Mouse (Mus musculus): ENCODE measurements around the gene Adipor2. TPM values are rescaled to one million over a fixed set of nuclear protein-coding genes. Genes with fewer than 3 reads are reported as not detected.

Adipor2 gene
- polyA plus RNA-seq, 1 experiment from 2014 or later: 22.6 TPM

DNA sequence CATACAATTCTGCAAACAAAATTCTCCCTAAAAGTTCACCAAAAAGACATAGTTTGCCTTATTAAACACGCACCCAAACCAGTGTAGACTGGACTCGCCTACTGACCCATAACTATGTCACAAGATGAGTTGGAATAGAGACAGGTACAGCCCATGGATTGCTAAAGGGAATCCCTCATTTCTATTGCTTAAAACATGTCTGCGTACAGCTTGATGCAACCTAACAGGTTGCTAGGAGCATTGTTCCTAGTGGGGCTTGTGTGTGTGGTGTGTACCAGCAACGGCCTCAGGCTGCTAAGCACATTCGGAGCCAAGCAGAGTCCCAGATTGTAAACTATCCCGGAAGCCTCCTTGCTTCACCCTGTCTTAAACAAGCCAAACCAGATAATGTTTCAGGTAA is 861 bp downstream of the Adipor2 start:
- H3K4me3 ChIP-seq (ENCODE audit: low read depth, low read length): no peak overlapping the region
- WGBS (ENCODE audit: insufficient replicate concordance): 71% methylated on average over 6 of the region's 6 CpGs

DNA sequence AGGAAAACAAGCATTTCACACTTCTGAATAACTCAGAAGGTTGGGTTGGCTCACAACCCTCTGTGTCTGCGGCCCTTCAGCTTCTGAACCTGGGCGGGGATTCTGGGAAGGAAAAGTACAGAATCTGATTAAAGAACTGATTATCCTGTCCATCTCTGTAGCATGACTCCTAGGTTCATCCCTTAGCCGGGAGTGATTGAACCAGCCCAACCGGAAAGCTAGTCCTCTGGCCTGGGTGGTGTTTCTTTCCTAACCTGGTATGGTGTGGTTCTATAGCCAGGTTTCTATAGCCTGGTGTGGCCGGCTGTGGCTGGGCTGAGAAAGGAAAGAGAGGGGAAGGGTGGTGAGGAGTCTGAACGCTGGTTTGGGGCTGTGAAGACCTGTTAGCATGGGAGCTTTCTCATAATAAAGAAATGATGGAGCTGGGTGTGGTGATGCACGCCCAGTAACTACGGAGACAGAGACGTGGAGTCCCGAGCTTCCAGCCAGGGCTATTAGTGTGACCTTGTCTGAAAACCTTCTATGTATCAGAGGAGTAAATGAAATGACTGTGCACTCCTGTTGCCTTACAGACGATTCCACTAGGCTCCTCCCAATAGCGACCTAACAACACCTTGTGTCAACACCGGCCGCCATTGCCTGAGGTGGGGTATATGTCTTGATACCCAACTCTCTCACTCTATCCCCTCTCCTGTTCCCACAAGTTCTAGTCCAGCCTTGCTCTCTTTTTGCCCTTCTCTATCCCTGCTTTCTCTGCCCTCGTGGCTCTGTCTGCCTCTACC is 3.1 kb downstream of the Adipor2 start:
- Histone ChIP-seq H3K27me3 (ENCODE audit: control insufficient read depth, insufficient read depth, low read length) (no peaks in the 10 kb centered on the region), H3K4me1 (ENCODE audit: control insufficient read depth, insufficient read depth, low read length) (peaks cover 9% of the 10 kb centered on the region; the same call in 1 of the 2 replicates), H3K9ac (ENCODE audit: low read depth, low read length) (no peak overlapping the region), H3K4me3 (ENCODE audit: low read depth, low read length) (no peak overlapping the region), H3K4me2 (no peak overlapping the region), H3K36me3 (ENCODE audit: control insufficient read depth, insufficient read depth, low read length) (no peaks in the 10 kb centered on the region), H3K9me3 (replicated peaks; ENCODE audit: control insufficient read depth, low read length) (no peaks in the 10 kb centered on the region), H3K27ac (ENCODE audit: low read depth, low read length) (no peak overlapping the region)
- 80% methylated on average over 15 of the region's 15 CpGs for WGBS (ENCODE audit: insufficient replicate concordance)
- ATAC-seq (replicated peaks; ENCODE audit: insufficient number of reproducible peaks, low FRiP score, low TSS enrichment): no peak

More for the DNA sequence above, 861 bp downstream of the Adipor2 start:
- Histone ChIP-seq H3K9me3 (replicated peaks; ENCODE audit: control insufficient read depth, low read length) (no peaks in the 10 kb centered on the region), H3K9ac (ENCODE audit: low read depth, low read length) (no peak overlapping the region), H3K27ac (ENCODE audit: low read depth, low read length) (no peak overlapping the region), H3K4me1 (ENCODE audit: control insufficient read depth, insufficient read depth, low read length) (peaks cover 12% of the 10 kb centered on the region; the same call in 1 of the 2 replicates), H3K36me3 (ENCODE audit: control insufficient read depth, insufficient read depth, low read length) (no peaks in the 10 kb centered on the region), H3K4me2 (peak overlapping the region; percentile 63; the same call in 1 of the 2 replicates), H3K27me3 (ENCODE audit: control insufficient read depth, insufficient read depth, low read length) (no peaks in the 10 kb centered on the region)
- ATAC-seq (replicated peaks; ENCODE audit: insufficient number of reproducible peaks, low FRiP score, low TSS enrichment): no peak

DNA sequence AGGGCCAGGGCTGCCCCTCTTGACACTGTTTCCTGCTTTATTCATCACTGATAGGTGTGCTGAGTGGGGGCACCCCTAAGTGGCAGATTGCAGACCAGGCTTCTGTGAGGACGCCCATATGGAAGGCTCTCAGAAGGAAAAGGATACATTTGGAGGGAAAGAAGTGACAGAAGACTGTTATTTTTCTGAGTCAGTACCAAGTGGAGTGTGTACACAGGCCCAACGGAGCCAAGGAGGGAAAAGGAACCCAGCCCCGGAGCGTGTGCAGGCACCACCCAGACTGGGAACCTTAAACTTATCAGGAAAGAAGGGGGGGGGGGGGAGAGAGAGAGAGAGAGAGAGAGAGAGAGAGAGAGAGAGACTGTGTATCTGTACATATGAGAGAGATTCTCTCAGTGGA is 4.9 kb downstream of the Adipor2 start:
- H3K9ac ChIP-seq (ENCODE audit: low read depth, low read length): no peak overlapping the region
- H3K36me3 ChIP-seq (ENCODE audit: control insufficient read depth, insufficient read depth, low read length): no peaks in the 10 kb centered on the region
- ATAC-seq (replicated peaks; ENCODE audit: insufficient number of reproducible peaks, low FRiP score, low TSS enrichment): no peak
- H3K4me3 ChIP-seq (ENCODE audit: low read depth, low read length): no peak overlapping the region
- WGBS (ENCODE audit: insufficient replicate concordance): 68% methylated on average over 4 of the region's 4 CpGs
- no peak overlapping the region for H3K4me2 ChIP-seq
- H3K9me3 ChIP-seq (replicated peaks; ENCODE audit: control insufficient read depth, low read length): no peaks in the 10 kb centered on the region
- no peaks in the 10 kb centered on the region for H3K27me3 ChIP-seq (ENCODE audit: control insufficient read depth, insufficient read depth, low read length)
- 0 out of 2 replicates have a peak, but pooled peaks cover 3% of the 10 kb centered on the region for H3K4me1 ChIP-seq (ENCODE audit: control insufficient read depth, insufficient read depth, low read length)
- no peak overlapping the region for H3K27ac ChIP-seq (ENCODE audit: low read depth, low read length)

DNA sequence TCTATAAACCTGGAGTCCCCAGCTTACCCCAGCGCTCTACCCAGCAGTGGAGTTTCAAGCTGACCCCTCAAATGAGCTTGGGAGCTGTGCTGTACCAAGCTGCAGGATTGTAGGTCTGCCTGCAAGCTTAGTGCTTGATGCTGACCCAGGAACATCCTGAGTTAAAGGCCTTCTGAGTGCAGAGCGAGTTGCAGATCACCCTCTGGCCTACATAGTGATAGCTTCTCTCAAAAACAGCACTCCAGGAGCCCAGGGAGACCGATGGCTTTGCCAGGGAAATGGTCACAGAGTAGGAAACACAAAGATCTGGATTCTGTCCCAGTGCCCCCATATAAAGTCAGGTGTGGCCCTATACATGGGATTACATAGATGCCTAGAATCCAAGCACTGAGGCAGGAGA is 6.0 kb downstream of the Adipor2 start:
- Histone ChIP-seq H3K36me3 (ENCODE audit: control insufficient read depth, insufficient read depth, low read length) (no peaks in the 10 kb centered on the region), H3K9ac (ENCODE audit: low read depth, low read length) (no peak overlapping the region), H3K4me3 (ENCODE audit: low read depth, low read length) (no peak overlapping the region), H3K4me1 (ENCODE audit: control insufficient read depth, insufficient read depth, low read length) (0 out of 2 replicates have a peak, but pooled peaks cover 3% of the 10 kb centered on the region), H3K27ac (ENCODE audit: low read depth, low read length) (no peak overlapping the region), H3K9me3 (replicated peaks; ENCODE audit: control insufficient read depth, low read length) (no peaks in the 10 kb centered on the region), H3K27me3 (ENCODE audit: control insufficient read depth, insufficient read depth, low read length) (no peaks in the 10 kb centered on the region), H3K4me2 (no peak overlapping the region)
- no peak for ATAC-seq (replicated peaks; ENCODE audit: insufficient number of reproducible peaks, low FRiP score, low TSS enrichment)
- 76% methylated on average over 3 of the region's 3 CpGs for WGBS (ENCODE audit: insufficient replicate concordance)

DNA sequence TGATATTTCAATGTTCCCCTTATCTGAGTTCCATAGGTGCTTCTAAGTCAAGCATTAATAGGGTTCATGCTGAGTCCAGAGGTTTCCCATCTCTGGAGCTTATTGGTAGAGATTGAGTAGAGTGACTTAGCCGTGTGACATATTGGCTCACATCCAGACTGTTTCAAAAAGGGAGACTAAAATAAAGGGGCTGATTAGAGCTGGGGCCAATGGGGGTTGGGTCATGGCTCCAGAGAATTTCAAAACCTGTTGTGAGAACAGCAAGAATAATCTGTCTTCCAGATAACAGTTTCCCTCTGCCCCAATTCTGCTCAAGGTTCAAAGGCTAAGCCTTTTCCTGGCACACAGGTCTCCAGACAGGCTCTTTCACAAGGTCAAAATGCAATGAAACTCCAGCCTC is 7.7 kb downstream of the Adipor2 start:
- Histone ChIP-seq H3K27ac (ENCODE audit: low read depth, low read length) (no peak overlapping the region), H3K36me3 (ENCODE audit: control insufficient read depth, insufficient read depth, low read length) (no peaks in the 10 kb centered on the region)
- ATAC-seq (replicated peaks; ENCODE audit: insufficient number of reproducible peaks, low FRiP score, low TSS enrichment): no peak

DNA sequence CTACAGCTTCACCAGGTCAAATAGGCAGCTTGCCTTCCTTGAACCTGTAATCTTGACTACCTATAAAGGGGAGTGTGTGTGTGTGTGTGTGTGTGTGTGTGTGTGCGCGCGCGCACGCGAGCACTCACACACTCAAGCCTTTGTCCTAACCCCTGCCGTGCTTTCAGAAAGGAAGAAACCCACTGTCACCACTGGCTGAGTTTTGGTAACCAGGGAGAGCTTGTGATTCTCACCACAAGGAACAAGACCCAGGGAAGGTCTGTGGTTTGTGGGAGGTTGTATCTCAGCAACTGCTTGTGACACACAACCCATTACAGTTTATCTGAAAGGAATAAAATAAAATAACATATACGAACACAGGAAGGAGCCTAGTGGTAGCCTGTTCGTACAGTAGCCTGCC is 8.9 kb downstream of the Adipor2 start:
- 73% methylated on average over 9 of the region's 9 CpGs for WGBS (ENCODE audit: insufficient replicate concordance)
- no peak overlapping the region for H3K4me2 ChIP-seq

More for the DNA sequence above, 7.7 kb downstream of the Adipor2 start:
- H3K27me3 ChIP-seq (ENCODE audit: control insufficient read depth, insufficient read depth, low read length): no peaks in the 10 kb centered on the region
- H3K4me1 ChIP-seq (ENCODE audit: control insufficient read depth, insufficient read depth, low read length): 0 out of 2 replicates have a peak, but pooled peaks cover 3% of the 10 kb centered on the region
- no peak overlapping the region for H3K4me2 ChIP-seq
- no peak overlapping the region for H3K9ac ChIP-seq (ENCODE audit: low read depth, low read length)
- 36% methylated on average over 1 of the region's 1 CpGs for WGBS (ENCODE audit: insufficient replicate concordance)
- no peak overlapping the region for H3K4me3 ChIP-seq (ENCODE audit: low read depth, low read length)
- H3K9me3 ChIP-seq (replicated peaks; ENCODE audit: control insufficient read depth, low read length): no peaks in the 10 kb centered on the region

DNA sequence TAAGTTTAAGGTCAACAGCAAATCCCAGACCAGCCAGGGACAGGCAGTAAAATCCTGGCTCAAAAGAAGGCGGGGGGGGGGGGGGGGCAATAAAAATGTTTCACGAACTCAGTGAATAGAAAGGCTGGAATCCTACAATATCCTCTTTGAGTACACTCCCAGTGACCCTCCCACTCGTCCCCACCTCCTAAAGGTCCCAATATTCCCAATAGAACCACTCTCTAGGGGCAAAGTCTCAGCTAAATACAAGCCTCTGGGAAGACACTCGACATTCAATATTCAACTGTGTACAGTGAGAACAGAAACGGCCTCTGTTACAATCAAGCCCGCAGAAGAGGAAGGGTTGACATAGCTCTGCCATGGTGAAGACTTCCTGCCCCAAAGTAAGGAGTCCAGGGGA is 9.7 kb downstream of the Adipor2 start:
- H3K4me2 ChIP-seq: no peak overlapping the region
- no peaks in the 10 kb centered on the region for H3K36me3 ChIP-seq (ENCODE audit: control insufficient read depth, insufficient read depth, low read length)
- no peak overlapping the region for H3K9ac ChIP-seq (ENCODE audit: low read depth, low read length)
- no peak overlapping the region for H3K27ac ChIP-seq (ENCODE audit: low read depth, low read length)
- 0 out of 2 replicates have a peak, but pooled peaks cover 3% of the 10 kb centered on the region for H3K4me1 ChIP-seq (ENCODE audit: control insufficient read depth, insufficient read depth, low read length)
- no peaks in the 10 kb centered on the region for H3K9me3 ChIP-seq (replicated peaks; ENCODE audit: control insufficient read depth, low read length)
- WGBS (ENCODE audit: insufficient replicate concordance): 71% methylated on average over 6 of the region's 6 CpGs
- H3K27me3 ChIP-seq (ENCODE audit: control insufficient read depth, insufficient read depth, low read length): no peaks in the 10 kb centered on the region
- H3K4me3 ChIP-seq (ENCODE audit: low read depth, low read length): no peak overlapping the region
- no peak for ATAC-seq (replicated peaks; ENCODE audit: insufficient number of reproducible peaks, low FRiP score, low TSS enrichment)

More for the DNA sequence above, 8.9 kb downstream of the Adipor2 start:
- H3K9me3 ChIP-seq (replicated peaks; ENCODE audit: control insufficient read depth, low read length): no peaks in the 10 kb centered on the region
- H3K9ac ChIP-seq (ENCODE audit: low read depth, low read length): no peak overlapping the region
- ATAC-seq (replicated peaks; ENCODE audit: insufficient number of reproducible peaks, low FRiP score, low TSS enrichment): no peak
- no peak overlapping the region for H3K27ac ChIP-seq (ENCODE audit: low read depth, low read length)
- 0 out of 2 replicates have a peak, but pooled peaks cover 3% of the 10 kb centered on the region for H3K4me1 ChIP-seq (ENCODE audit: control insufficient read depth, insufficient read depth, low read length)
- H3K36me3 ChIP-seq (ENCODE audit: control insufficient read depth, insufficient read depth, low read length): no peaks in the 10 kb centered on the region
- H3K27me3 ChIP-seq (ENCODE audit: control insufficient read depth, insufficient read depth, low read length): no peaks in the 10 kb centered on the region
- no peak overlapping the region for H3K4me3 ChIP-seq (ENCODE audit: low read depth, low read length)

DNA sequence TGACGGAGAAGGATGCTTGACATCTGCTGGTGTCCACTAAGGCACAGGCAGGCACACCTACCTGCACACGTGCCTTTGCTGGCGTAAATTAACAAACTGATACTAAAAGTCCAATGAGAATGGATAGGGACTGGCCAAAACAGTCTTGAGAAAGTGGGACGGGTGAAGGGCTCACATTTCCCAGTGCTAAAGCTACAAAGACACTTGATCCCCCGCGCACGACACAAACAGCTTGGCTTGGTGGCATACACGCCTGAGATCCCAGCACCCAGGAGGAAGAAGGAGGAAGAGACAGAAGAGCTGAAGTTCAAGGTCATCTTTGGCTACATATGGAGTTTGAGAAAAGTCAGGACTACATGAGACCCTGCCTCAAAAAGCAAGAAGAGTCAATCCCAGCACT is 11.0 kb downstream of the Adipor2 start:
- Histone ChIP-seq H3K27ac (ENCODE audit: low read depth, low read length) (no peak overlapping the region), H3K4me3 (ENCODE audit: low read depth, low read length) (no peak overlapping the region), H3K9me3 (replicated peaks; ENCODE audit: control insufficient read depth, low read length) (no peaks in the 10 kb centered on the region), H3K27me3 (ENCODE audit: control insufficient read depth, insufficient read depth, low read length) (no peaks in the 10 kb centered on the region), H3K9ac (ENCODE audit: low read depth, low read length) (no peak overlapping the region), H3K4me2 (no peak overlapping the region), H3K4me1 (ENCODE audit: control insufficient read depth, insufficient read depth, low read length) (0 out of 2 replicates have a peak, but pooled peaks cover 3% of the 10 kb centered on the region), H3K36me3 (ENCODE audit: control insufficient read depth, insufficient read depth, low read length) (no peaks in the 10 kb centered on the region)
- WGBS (ENCODE audit: insufficient replicate concordance): 80% methylated on average over 8 of the region's 8 CpGs
- ATAC-seq (replicated peaks; ENCODE audit: insufficient number of reproducible peaks, low FRiP score, low TSS enrichment): no peak

DNA sequence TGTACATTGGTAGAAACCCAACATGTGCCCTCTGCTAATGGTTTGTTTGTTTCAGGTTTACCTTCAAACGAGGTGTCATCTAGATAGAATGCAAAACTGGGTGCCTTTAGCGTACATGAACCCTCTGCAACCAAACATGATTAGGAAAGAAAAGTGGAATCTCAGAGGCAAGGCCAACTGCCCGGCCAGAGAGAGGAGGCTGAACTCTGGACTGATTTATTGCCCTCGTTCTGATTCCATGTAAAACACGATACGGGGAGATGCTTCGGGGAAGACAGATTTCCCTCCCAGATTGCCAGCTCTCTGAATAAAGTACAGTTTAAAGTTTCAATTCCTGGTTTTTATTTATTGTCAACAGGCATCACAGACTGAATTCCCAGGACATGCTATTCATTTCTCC is 12.2 kb downstream of the Adipor2 start:
- no peaks in the 10 kb centered on the region for H3K36me3 ChIP-seq (ENCODE audit: control insufficient read depth, insufficient read depth, low read length)
- H3K27me3 ChIP-seq (ENCODE audit: control insufficient read depth, insufficient read depth, low read length): no peaks in the 10 kb centered on the region
- 78% methylated on average over 7 of the region's 7 CpGs for WGBS (ENCODE audit: insufficient replicate concordance)
- H3K4me1 ChIP-seq (ENCODE audit: control insufficient read depth, insufficient read depth, low read length): 0 out of 2 replicates have a peak, but pooled peaks cover 3% of the 10 kb centered on the region
- H3K4me2 ChIP-seq: no peak overlapping the region
- no peak overlapping the region for H3K27ac ChIP-seq (ENCODE audit: low read depth, low read length)
- no peak overlapping the region for H3K4me3 ChIP-seq (ENCODE audit: low read depth, low read length)
- ATAC-seq (replicated peaks; ENCODE audit: insufficient number of reproducible peaks, low FRiP score, low TSS enrichment): no peak
- H3K9me3 ChIP-seq (replicated peaks; ENCODE audit: control insufficient read depth, low read length): no peaks in the 10 kb centered on the region
- H3K9ac ChIP-seq (ENCODE audit: low read depth, low read length): no peak overlapping the region
